Mouse (Mus musculus) bone marrow, adult 2 months (tissue): ENCODE results near the gene Lrrc52.

Experiments
- CTCF ChIP-seq: fragments of 200-500 bp; IDR thresholded peaks from 2 replicates; pipeline ENCODE4 v1.5.1; 2011; ENCODE audit warnings: low read length, control low read depth; ENCODE audit not compliant: control insufficient read depth, insufficient read depth
- POLR2A ChIP-seq: fragments of 200-500 bp; IDR thresholded peaks from 2 replicates; pipeline ENCODE4 v1.6.1; 2011; ENCODE audit warnings: low read depth, mild to moderate bottlenecking, control low read depth, low read length, borderline replicate concordance; ENCODE audit not compliant: control insufficient read depth

GRCm38 (mm10) chr1:167467916-167468315 is 1.3 kb upstream of the Lrrc52 start:
- TF ChIP-seq CTCF (no peak), POLR2A (no peak)
